ENCODE assay signal across 9 mouse cellular contexts in the genomic region with DNA sequence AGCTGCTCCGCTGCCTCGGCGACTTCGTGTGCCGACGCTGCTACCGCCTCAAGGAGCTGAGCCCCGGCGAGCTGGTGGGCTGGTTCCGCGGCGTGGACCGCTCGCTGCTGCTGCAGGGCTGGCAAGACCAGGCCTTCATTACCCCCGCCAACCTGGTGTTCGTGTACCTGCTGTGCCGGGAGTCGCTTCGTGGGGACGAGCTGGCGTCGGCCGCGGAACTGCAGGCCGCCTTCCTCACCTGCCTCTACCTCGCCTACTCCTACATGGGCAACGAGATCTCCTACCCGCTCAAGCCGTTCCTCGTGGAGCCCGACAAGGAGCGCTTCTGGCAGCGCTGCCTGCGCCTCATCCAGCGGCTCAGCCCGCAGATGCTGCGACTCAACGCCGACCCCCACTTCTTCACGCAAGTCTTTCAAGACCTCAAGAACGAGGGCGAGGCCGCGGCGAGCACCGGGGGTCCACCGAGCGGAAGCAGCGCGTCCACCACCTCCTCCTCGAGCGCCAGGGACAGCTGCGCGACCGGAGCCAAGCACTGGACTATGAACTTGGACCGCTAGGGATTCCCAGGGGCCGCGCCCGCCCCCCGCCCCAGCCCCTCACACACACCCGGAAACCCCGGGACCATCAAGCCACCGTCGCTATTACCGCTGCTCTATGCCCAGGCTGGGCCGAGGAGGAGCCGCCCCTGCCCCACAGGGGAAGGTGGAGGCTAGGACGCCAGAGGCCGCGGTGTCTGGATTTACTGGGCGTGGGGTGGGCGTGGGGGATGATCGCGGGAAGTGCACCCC. TPM values are rescaled to one million over a fixed set of nuclear protein-coding genes. Genes with fewer than 3 reads are reported as not detected.
DNase-seq lines count a peak whose midpoint lies in the region; ATAC-seq and TF ChIP-seq lines count a peak whose summit lies in the region.
"Had no signal": no experiment of that assay in that cellular context is flagged by ENCODE, and none has a peak within 500 bp of the region (broad histone marks: within the 10 kb centered on the region; RNA-seq: fewer than 3 reads in every experiment).

No protein-coding gene starts in this region.

- H3K9ac ChIP-seq in lung, postnatal 0 days (replicated peaks; ENCODE audit: low read depth), result no peak overlapping the region
- peak overlapping the region; percentile 69 for H3K9ac ChIP-seq in embryonic facial prominence, embryonic 13.5 days
- H3K9ac ChIP-seq in neural tube, embryonic 15.5 days (replicated peaks), result peak overlapping the region; percentile 88

- peak overlapping the region; percentile 71 for H3K4me3 ChIP-seq in gastrocnemius, adult 2 months
- H3K4me3 ChIP-seq in lung, postnatal 0 days (ENCODE audit: low read depth, low read length), result peak overlapping the region; percentile 48
- H3K4me3 ChIP-seq in embryonic facial prominence, embryonic 13.5 days, result peak overlapping the region; percentile 65
- peak overlapping the region; percentile 73 for H3K4me3 ChIP-seq in neural tube, embryonic 15.5 days (replicated peaks)

- H3K27me3 ChIP-seq in lung, postnatal 0 days (replicated peaks; ENCODE audit: insufficient read depth, low read length), result peaks cover 71% of the 10 kb centered on the region
- peaks cover 97% of the 10 kb centered on the region for H3K27me3 ChIP-seq in embryonic facial prominence, embryonic 13.5 days
- peaks cover 4% of the 10 kb centered on the region; the same call in 1 of the 2 replicates for H3K27me3 ChIP-seq in neural tube, embryonic 15.5 days (replicated peaks)

- intact Hi-C loops in gastrocnemius, adult 2 months (cut with DNase I), result no loop called here

- DNase-seq in gastrocnemius, adult 2 months, result no peak
- no peak for DNase-seq in gastrocnemius, postnatal 25 days
- DNase-seq in lung, postnatal 0 days (ENCODE audit: low spot score), result no peak
- DNase-seq in lung, postnatal 25 days (ENCODE audit: low spot score), result no peak
- DNase-seq in layer of hippocampus, postnatal 25 days (ENCODE audit: extremely low spot score in 1 of 2, low spot score in 1 of 2), result peak; percentile 16 to 35
- no peak for DNase-seq in frontal cortex, postnatal 25 days (ENCODE audit: low spot score in 2 of 2)

- H3K36me3 ChIP-seq in lung, postnatal 0 days (ENCODE audit: insufficient read depth, low read length), result no peaks in the 10 kb centered on the region
- no peaks in the 10 kb centered on the region for H3K36me3 ChIP-seq in embryonic facial prominence, embryonic 13.5 days
- H3K36me3 ChIP-seq in neural tube, embryonic 15.5 days, result no peaks in the 10 kb centered on the region

- H3K4me2 ChIP-seq in lung, postnatal 0 days (replicated peaks; ENCODE audit: low read depth, low read length), result peak overlapping the region; percentile 90
- H3K4me2 ChIP-seq in embryonic facial prominence, embryonic 13.5 days, result peak overlapping the region; percentile 98
- peak overlapping the region; percentile 83 for H3K4me2 ChIP-seq in neural tube, embryonic 15.5 days

- no peaks in the 10 kb centered on the region for H3K9me3 ChIP-seq in lung, postnatal 0 days (ENCODE audit: low read length)
- H3K9me3 ChIP-seq in embryonic facial prominence, embryonic 13.5 days, result no peaks in the 10 kb centered on the region
- no peaks in the 10 kb centered on the region for H3K9me3 ChIP-seq in neural tube, embryonic 15.5 days (replicated peaks)

- WGBS in lung, postnatal 0 days, result 1% methylated on average over 66 of the region's 74 CpGs
- under 1% methylated on average over 73 of the region's 74 CpGs for WGBS in embryonic facial prominence, embryonic 13.5 days
- under 1% methylated on average over 74 of the region's 74 CpGs for WGBS in neural tube, embryonic 15.5 days

- no peak overlapping the region for H3K27ac ChIP-seq in gastrocnemius, adult 2 months
- no peak overlapping the region for H3K27ac ChIP-seq in lung, postnatal 0 days (ENCODE audit: low read length)
- no peak overlapping the region for H3K27ac ChIP-seq in embryonic facial prominence, embryonic 13.5 days
- H3K27ac ChIP-seq in neural tube, embryonic 15.5 days (replicated peaks), result peak overlapping the region; percentile 86

- H3K4me1 ChIP-seq in lung, postnatal 0 days (ENCODE audit: insufficient read depth, low read depth, low read length), result peaks cover 11% of the 10 kb centered on the region
- H3K4me1 ChIP-seq in embryonic facial prominence, embryonic 13.5 days, result peaks cover 39% of the 10 kb centered on the region
- H3K4me1 ChIP-seq in neural tube, embryonic 15.5 days, result peaks cover 59% of the 10 kb centered on the region

- TF ChIP-seq CTCF in gastrocnemius, adult 2 months (IDR thresholded peaks at IDR 0.05), result no peak
- no peak for TF ChIP-seq CTCF in lung, postnatal 0 days (IDR thresholded peaks at IDR 0.05)

- ATAC-seq in lung, postnatal 0 days, result no peak
- no peak for ATAC-seq in embryonic facial prominence, embryonic 13.5 days (ENCODE audit: insufficient number of reproducible peaks, insufficient read depth, low FRiP score, low TSS enrichment, low read depth)
- no peak for ATAC-seq in neural tube, embryonic 15.5 days (ENCODE audit: low FRiP score)

- TF ChIP-seq EP300 in lung, postnatal 0 days (IDR thresholded peaks at IDR 0.05), result no peak

RNA-seq across cellular contexts. Expression of gene Cdk5r2, which starts 1.1 kb away (rescaled TPM):
- not detected for total RNA-seq in gastrocnemius, adult 2 months (2021)
- total RNA-seq in gastrocnemius, postnatal 25 days (2021), result not detected
- polyA plus RNA-seq in lung, postnatal 0 days (2015; fragmentation: Nextera tagmentation; extraction: Ambion mirVana), result not detected in 2 replicates
- polyA plus RNA-seq in embryonic facial prominence, embryonic 13.5 days (2015; fragmentation: Nextera tagmentation; extraction: Ambion mirVana), result 0.10 and 0.14 TPM in 2 replicates
- 100 to 1,000 TPM; 224 to 251 TPM for total RNA-seq in layer of hippocampus, postnatal 25 days (2021)
- polyA plus RNA-seq in neural tube, embryonic 15.5 days (2015; fragmentation: Nextera tagmentation; extraction: Ambion mirVana), result 10.0 and 11.6 TPM in 2 replicates
- total RNA-seq: neutrophil, adult 5-6 weeks had no signal

RNA-seq across cellular contexts. Expression of gene Fev, which starts 29.4 kb away (rescaled TPM):
- not detected for total RNA-seq in gastrocnemius, adult 2 months (2021)
- total RNA-seq in gastrocnemius, postnatal 25 days (2021), result not detected
- not detected in 2 replicates for polyA plus RNA-seq in lung, postnatal 0 days (2015; fragmentation: Nextera tagmentation; extraction: Ambion mirVana)
- polyA plus RNA-seq in embryonic facial prominence, embryonic 13.5 days (2015; fragmentation: Nextera tagmentation; extraction: Ambion mirVana), result not detected in 2 replicates
- total RNA-seq in layer of hippocampus, postnatal 25 days (2021), result not detected
- 0.73 TPM in 1 of 2 replicates, not detected in the other for polyA plus RNA-seq in neural tube, embryonic 15.5 days (2015; fragmentation: Nextera tagmentation; extraction: Ambion mirVana)
- total RNA-seq: neutrophil, adult 5-6 weeks had no signal

RNA-seq across cellular contexts. Expression of gene Cryba2, which starts 37.1 kb away (rescaled TPM):
- total RNA-seq in gastrocnemius, adult 2 months (2021), result not detected
- total RNA-seq in gastrocnemius, postnatal 25 days (2021), result not detected
- not detected in 2 replicates for polyA plus RNA-seq in lung, postnatal 0 days (2015; fragmentation: Nextera tagmentation; extraction: Ambion mirVana)
- polyA plus RNA-seq in embryonic facial prominence, embryonic 13.5 days (2015; fragmentation: Nextera tagmentation; extraction: Ambion mirVana), result not detected in 2 replicates
- total RNA-seq in layer of hippocampus, postnatal 25 days (2021), result under 1 TPM in 1 of 2 experiments, not detected in 1; 0.39 TPM
- 0.41 and 1.5 TPM in 2 replicates for polyA plus RNA-seq in neural tube, embryonic 15.5 days (2015; fragmentation: Nextera tagmentation; extraction: Ambion mirVana)
- total RNA-seq: neutrophil, adult 5-6 weeks had no signal

Comparison
In these comparisons a context has a peak if more than half of its experiments do, and no peak if none do; other contexts are left out.
1. DNase-seq: peak in layer of hippocampus, postnatal 25 days (2 of 2); none in gastrocnemius, adult 2 months (single experiment), gastrocnemius, postnatal 25 days (single experiment), lung, postnatal 0 days (single experiment), lung, postnatal 25 days (single experiment) and frontal cortex, postnatal 25 days (0 of 2).
2. RNA of gene Cdk5r2, which starts 1.1 kb away (total RNA-seq): 224 to 251 TPM in layer of hippocampus, postnatal 25 days; not detected in gastrocnemius, postnatal 25 days and not detected in gastrocnemius, adult 2 months; every median in the first group is over 100 times any median in the second.
3. Peak in every context shown above with its lines, with median percentiles within 50 percentile points of each other: H3K4me3 ChIP-seq and H3K4me2 ChIP-seq.